Mouse (Mus musculus) neural tube, embryonic 14.5 days (tissue): ENCODE measurements around the gene Ints7. TPM values are rescaled to one million over a fixed set of nuclear protein-coding genes. Genes with fewer than 3 reads are reported as not detected.

Source experiments
- ATAC-seq: fragments of 200-750 bp; cut with Nextera tagmentation; 2 replicates; pipeline ENCODE4 v1.8.0; 2017; ENCODE audit warnings: low read depth, mild to moderate bottlenecking, moderate TSS enrichment, moderate library complexity
- H3K27ac ChIP-seq: fragments of 300-500 bp; sonication (generic); 2 replicates; pipeline ENCODE4 v1.5.1; 2014; ENCODE audit warnings: low read depth, mild to moderate bottlenecking, control low read depth, low read length, moderate library complexity, mixed read lengths
- H3K27me3 ChIP-seq: fragments of 300-500 bp; sonication (generic); 2 replicates; pipeline ENCODE4 v1.6.1; 2014; ENCODE audit warnings: low read length; ENCODE audit not compliant: control insufficient read depth, insufficient read depth
- H3K36me3 ChIP-seq: fragments of 300-500 bp; sonication (generic); 2 replicates; pipeline ENCODE4 v1.6.1; 2014; ENCODE audit warnings: low read length, mixed read lengths; ENCODE audit not compliant: control insufficient read depth, insufficient read depth
- H3K4me1 ChIP-seq: fragments of 300-500 bp; sonication (generic); 2 replicates; pipeline ENCODE4 v1.6.1; 2014; ENCODE audit warnings: low read length; ENCODE audit not compliant: control insufficient read depth, insufficient read depth
- H3K4me2 ChIP-seq: fragments of 300-500 bp; sonication (generic); 2 replicates; pipeline ENCODE4 v1.6.1; 2014; ENCODE audit warnings: mild to moderate bottlenecking, low read depth, low read length, control low read depth
- H3K4me3 ChIP-seq: fragments of 300-500 bp; sonication (generic); 2 replicates; pipeline ENCODE4 v1.5.1; 2014; ENCODE audit warnings: low read depth, low read length, control low read depth, mixed read lengths
- H3K9ac ChIP-seq: fragments of 300-500 bp; sonication (generic); replicated peaks from 2 replicates; pipeline ENCODE4 v1.6.1; 2014; ENCODE audit warnings: low read depth, mild to moderate bottlenecking, control low read depth, low read length, mixed read lengths
- H3K9me3 ChIP-seq: fragments of 300-500 bp; sonication (generic); 2 replicates; pipeline ENCODE4 v1.6.1; 2016; ENCODE audit warnings: low read length; ENCODE audit not compliant: control insufficient read depth
- WGBS: fragments of 180-500 bp; shearing (Covaris S2); extraction: QIAGEN DNeasy Blood & Tissue Kit; methylation state at CpG from one replicate; pipeline ENCODE4 v1.1.7; 2014; 5-methylcytosine and 5-hydroxymethylcytosine counted together
- polyA plus RNA-seq: library from polyadenylated mRNA; unstranded; fragments of >200 nt; fragmentation: Nextera tagmentation; extraction: Ambion mirVana; gene quantifications from 2 replicates; pipeline ENCODE4 v1.2.1, GENCODE M21; 2014

Gene Ints7
- polyA plus RNA-seq, 1 experiment from 2014 or later: 37.6 TPM

DNA sequence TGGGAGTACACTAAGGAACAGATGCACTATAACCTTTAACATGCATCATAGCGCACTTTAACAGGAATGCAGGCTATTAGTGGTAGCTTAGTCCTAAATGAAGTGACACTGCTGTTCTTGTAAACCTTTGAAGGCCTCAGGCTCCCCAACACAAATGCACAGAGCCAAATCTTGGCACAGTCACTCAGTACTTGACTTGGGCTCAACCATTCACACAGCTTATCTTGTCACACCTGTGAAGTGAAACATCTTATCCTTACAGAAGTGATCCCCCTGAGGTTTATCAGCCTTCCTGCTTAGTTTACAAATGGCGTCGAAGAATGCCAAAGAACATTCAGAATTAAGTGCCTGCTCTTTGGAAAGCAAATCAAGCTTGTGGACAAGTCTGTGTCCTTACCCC lies 31.7 kb upstream of the Ints7 start:
- Histone ChIP-seq H3K27ac (no peak overlapping the region), H3K9ac (no peak overlapping the region), H3K4me3 (no peak overlapping the region), H3K36me3 (no peaks in the 10 kb centered on the region), H3K27me3 (no peaks in the 10 kb centered on the region), H3K4me2 (no peak overlapping the region), H3K9me3 (no peaks in the 10 kb centered on the region), H3K4me1 (no peaks in the 10 kb centered on the region)
- no peak for ATAC-seq
- 93% methylated on average over 3 of the region's 3 CpGs for WGBS

DNA sequence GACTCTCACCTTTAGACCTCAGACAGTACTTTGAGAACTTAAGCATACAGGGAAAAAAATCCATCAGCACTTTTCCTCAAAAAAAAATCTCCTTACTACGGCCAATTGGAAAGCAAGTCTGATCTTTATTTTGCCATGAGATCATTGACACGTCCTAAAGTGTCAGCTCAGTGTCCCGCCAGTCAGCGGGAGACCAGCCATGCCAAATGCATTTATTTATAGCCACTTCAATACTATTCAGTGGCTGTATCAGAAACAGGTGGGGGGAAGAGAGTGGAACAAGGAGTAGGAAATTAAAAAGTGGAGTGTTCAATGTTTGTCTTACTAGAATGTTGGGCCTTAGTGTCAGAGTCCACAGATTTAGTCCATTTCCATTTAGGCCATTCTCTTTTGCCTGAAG lies 24.6 kb upstream of the Ints7 start:
- Histone ChIP-seq H3K27me3 (no peaks in the 10 kb centered on the region), H3K4me1 (no peaks in the 10 kb centered on the region), H3K4me2 (no peak overlapping the region), H3K9ac (no peak overlapping the region), H3K36me3 (no peaks in the 10 kb centered on the region), H3K9me3 (no peaks in the 10 kb centered on the region), H3K4me3 (no peak overlapping the region), H3K27ac (no peak overlapping the region)
- WGBS: 82% methylated on average over 4 of the region's 4 CpGs
- ATAC-seq: no peak

DNA sequence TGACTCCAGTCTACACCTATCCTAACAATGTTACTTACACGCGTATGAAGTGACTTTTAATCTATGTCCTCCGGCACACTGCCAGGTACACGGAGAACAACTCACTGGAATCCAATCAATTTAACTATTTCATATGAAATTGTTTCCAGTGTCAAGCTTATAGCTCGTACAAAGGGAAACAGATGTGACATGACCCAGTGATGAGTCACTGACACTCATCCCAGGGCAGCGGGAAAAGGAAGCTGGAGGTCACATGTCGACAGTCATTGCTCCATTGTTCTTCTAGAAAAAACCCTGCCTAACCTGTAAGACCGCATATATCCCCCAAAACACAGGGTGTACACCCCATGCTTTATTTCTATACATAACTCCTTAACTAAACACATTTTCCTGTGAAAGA lies 18.3 kb upstream of the Ints7 start:
- no peaks in the 10 kb centered on the region for H3K36me3 ChIP-seq
- H3K4me1 ChIP-seq: no peaks in the 10 kb centered on the region
- no peak overlapping the region for H3K9ac ChIP-seq
- ATAC-seq: no peak
- H3K4me2 ChIP-seq: no peak overlapping the region
- no peaks in the 10 kb centered on the region for H3K27me3 ChIP-seq
- 89% methylated on average over 8 of the region's 8 CpGs for WGBS
- H3K9me3 ChIP-seq: no peaks in the 10 kb centered on the region
- no peak overlapping the region for H3K4me3 ChIP-seq
- H3K27ac ChIP-seq: no peak overlapping the region

DNA sequence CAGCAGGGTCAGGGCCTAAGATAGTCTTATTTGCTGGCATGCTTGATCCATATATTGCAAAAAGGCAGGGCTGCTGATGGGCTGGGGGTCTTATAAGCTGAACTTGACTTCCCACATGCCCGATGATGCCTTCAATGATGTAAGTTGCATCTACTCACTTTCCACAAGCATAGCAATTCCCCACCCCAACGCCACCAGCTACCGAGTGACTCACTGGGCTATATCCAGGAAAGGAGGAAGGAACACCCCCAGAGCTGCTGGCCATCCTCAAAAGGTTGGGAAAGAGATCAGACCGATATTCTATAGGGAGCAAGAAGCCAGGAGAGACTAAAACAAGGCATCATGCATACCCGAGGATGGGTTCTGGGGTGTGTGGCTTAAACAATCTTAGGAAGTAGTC lies 15.7 kb upstream of the Ints7 start:
- Histone ChIP-seq H3K9me3 (no peaks in the 10 kb centered on the region), H3K36me3 (no peaks in the 10 kb centered on the region), H3K27ac (no peak overlapping the region), H3K9ac (no peak overlapping the region), H3K4me3 (no peak overlapping the region), H3K4me1 (no peaks in the 10 kb centered on the region), H3K4me2 (no peak overlapping the region), H3K27me3 (no peaks in the 10 kb centered on the region)
- WGBS: 91% methylated on average over 5 of the region's 5 CpGs
- ATAC-seq: no peak

DNA sequence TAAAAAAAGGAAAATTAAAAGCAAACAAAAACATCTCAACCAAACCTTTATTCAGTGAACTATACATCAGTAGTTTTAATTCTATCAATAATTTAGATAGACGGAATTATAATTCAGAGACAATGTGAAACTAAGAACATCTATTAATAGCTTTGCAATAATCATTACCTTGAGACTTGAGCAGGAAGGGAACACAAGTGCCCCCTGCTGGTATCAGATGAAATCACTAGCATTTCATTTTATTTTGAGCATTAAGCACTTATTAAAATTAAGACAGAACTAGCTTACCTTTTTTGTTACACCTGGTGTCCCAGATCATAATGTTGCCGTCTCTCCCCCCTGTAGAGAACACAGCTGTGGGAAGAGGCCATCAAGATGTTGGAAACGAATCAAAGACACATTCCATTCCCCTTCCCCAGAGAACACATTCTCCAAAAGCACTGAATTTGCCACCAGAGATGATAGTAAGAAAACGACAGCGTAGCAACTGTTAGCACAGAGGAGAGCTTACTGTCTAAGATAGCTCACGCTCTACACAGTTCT lies 12.5 kb upstream of the Ints7 start:
- H3K27ac ChIP-seq: no peak overlapping the region
- WGBS: 70% methylated on average over 6 of the region's 6 CpGs
- H3K36me3 ChIP-seq: no peaks in the 10 kb centered on the region
- H3K27me3 ChIP-seq: no peaks in the 10 kb centered on the region
- no peak overlapping the region for H3K4me2 ChIP-seq
- no peak overlapping the region for H3K4me3 ChIP-seq
- H3K9ac ChIP-seq: no peak overlapping the region
- ATAC-seq: no peak
- no peaks in the 10 kb centered on the region for H3K4me1 ChIP-seq
- H3K9me3 ChIP-seq: no peaks in the 10 kb centered on the region

DNA sequence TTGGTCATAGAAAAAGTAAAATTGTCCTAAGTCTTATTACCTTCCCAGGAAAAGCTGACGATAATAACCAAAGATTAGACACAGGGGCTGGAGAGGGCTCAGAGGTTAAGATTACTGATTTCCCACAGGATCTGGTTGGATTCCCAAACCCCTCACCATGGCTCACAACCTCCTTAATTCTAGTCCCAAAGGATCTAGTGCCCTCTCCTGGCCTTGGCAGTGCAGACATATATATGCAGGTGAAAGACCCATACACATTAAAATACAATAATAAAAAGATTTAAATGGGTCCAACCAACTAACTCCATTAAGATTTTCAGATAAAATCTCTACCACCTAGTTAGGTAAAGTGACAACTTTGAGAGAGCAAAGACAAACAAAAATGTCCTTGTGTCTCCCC lies 7.6 kb upstream of the Ints7 start:
- 91% methylated on average over 1 of the region's 1 CpGs for WGBS
- H3K4me2 ChIP-seq: no peak overlapping the region
- no peak for ATAC-seq

DNA sequence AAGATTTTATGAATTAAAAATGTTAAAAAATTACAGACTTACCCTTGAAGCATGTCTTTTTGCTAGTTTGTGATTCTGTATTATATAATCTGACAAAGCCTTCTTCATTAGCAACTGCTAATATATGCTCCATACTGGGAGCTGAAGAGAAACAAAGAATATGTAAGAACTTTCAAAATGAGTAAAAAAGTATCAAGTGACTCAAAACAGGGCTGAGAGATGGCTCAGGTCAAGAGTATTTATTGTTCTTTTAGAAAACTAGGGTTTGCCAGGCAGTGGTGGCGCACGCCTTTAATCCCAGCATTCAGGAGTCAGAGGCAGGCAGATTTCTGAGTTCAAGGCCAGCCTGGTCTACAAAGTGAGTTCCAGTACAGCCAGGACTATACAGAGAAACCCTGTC lies 5.8 kb upstream of the Ints7 start:
- no peak overlapping the region for H3K27ac ChIP-seq
- no peak for ATAC-seq
- WGBS: 100% methylated on average over 2 of the region's 2 CpGs
- H3K4me1 ChIP-seq: peaks cover under 1% of the 10 kb centered on the region; the same call in 1 of the 2 replicates
- H3K36me3 ChIP-seq: no peaks in the 10 kb centered on the region
- H3K4me2 ChIP-seq: no peak overlapping the region
- H3K4me3 ChIP-seq: no peak overlapping the region
- no peaks in the 10 kb centered on the region for H3K27me3 ChIP-seq
- H3K9ac ChIP-seq: no peak overlapping the region
- H3K9me3 ChIP-seq: no peaks in the 10 kb centered on the region

More for the DNA sequence above, 7.6 kb upstream of the Ints7 start:
- H3K27ac ChIP-seq: no peak overlapping the region
- H3K4me3 ChIP-seq: no peak overlapping the region
- H3K27me3 ChIP-seq: no peaks in the 10 kb centered on the region
- no peaks in the 10 kb centered on the region for H3K9me3 ChIP-seq
- H3K9ac ChIP-seq: no peak overlapping the region
- H3K4me1 ChIP-seq: no peaks in the 10 kb centered on the region
- no peaks in the 10 kb centered on the region for H3K36me3 ChIP-seq

DNA sequence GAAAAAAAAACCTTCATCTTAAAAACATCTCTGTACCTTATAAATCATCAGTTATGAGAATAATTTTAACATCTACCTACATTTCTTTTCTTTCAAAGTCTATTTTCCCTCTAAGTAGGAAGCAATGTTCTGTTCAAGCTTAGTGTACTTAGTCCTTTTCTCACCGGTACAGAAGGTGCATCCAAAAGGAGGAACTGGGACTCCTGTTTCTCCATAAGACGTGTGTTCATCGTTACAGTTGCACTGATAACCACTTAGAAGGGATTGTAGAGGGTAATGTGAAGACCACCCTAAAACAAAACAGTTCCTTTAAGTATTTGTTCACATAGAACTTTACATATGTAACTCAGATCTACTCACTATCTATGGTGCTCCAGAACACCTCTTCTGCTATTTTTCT lies 5.0 kb upstream of the Ints7 start:
- WGBS: 91% methylated on average over 3 of the region's 3 CpGs
- no peak for ATAC-seq
- Histone ChIP-seq H3K27me3 (no peaks in the 10 kb centered on the region), H3K27ac (no peak overlapping the region), H3K9ac (no peak overlapping the region), H3K4me1 (peaks cover 2% of the 10 kb centered on the region; the same call in 1 of the 2 replicates), H3K9me3 (no peaks in the 10 kb centered on the region), H3K4me2 (no peak overlapping the region), H3K36me3 (no peaks in the 10 kb centered on the region), H3K4me3 (no peak overlapping the region)

DNA sequence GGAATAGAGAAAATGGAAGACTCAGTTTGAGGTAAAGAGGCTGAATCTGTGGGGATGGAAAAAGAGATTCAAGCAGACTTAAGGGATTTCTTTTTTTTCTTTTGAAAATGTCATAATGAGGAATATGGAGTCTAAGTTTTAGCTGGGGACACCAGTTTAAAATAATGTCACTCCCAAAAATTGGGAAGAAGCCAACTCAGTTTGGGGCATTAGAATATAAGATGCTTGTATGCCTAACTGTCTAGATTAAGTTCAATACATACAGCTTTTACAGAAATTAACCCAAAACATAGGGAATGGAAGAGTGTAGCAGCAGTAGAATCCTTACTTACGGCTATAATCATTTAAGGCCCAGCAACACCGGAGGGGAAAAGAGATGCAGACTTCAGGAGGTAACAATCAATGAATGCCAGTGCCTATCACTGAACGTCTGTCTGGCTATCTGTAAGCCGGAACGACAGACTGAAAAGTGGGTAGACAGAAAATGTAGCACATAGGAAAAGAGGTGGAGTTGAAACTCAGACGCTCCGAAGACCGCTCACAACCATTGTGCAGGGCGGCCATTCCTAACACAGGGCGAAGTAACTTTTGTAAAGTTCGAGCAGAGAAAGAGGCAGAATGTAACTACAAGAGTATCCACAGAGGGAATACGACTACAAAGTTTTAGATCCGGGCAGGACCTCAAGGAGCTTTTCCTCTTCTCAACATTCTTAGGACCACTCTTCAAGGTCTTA lies 1.4 kb upstream of the Ints7 start:
- H3K27ac ChIP-seq: no peak overlapping the region

More for the DNA sequence above, 1.4 kb upstream of the Ints7 start:
- 1% methylated on average over 13 of the region's 13 CpGs for WGBS
- H3K4me1 ChIP-seq: peaks cover 16% of the 10 kb centered on the region
- ATAC-seq: no peak
- H3K4me2 ChIP-seq: peak overlapping the region; percentile 91
- no peaks in the 10 kb centered on the region for H3K36me3 ChIP-seq
- H3K4me3 ChIP-seq: peak overlapping the region; percentile 81
- no peaks in the 10 kb centered on the region for H3K9me3 ChIP-seq
- peak overlapping the region; percentile 56; the same call in 1 of the 2 replicates for H3K9ac ChIP-seq
- H3K27me3 ChIP-seq: no peaks in the 10 kb centered on the region
